Mouse (Mus musculus) ES-E14 (cell line): ENCODE measurements around the gene Acbd5.

Experiments
- CHD2 ChIP-seq: IDR thresholded peaks from 2 replicates; pipeline ENCODE4 v1.6.1; 2014; ENCODE audit warnings: mild to moderate bottlenecking, low read depth, low read length, inconsistent platforms
- HCFC1 ChIP-seq: IDR thresholded peaks from 2 replicates; pipeline ENCODE4 v1.6.1; 2012; ENCODE audit warnings: low read length, inconsistent platforms, borderline replicate concordance; ENCODE audit not compliant: insufficient read depth
- ZC3H11A ChIP-seq: IDR thresholded peaks from 2 replicates; pipeline ENCODE4 v1.6.1; 2012; ENCODE audit warnings: low read depth, mild to moderate bottlenecking, inconsistent platforms, low read length, borderline replicate concordance

DNA sequence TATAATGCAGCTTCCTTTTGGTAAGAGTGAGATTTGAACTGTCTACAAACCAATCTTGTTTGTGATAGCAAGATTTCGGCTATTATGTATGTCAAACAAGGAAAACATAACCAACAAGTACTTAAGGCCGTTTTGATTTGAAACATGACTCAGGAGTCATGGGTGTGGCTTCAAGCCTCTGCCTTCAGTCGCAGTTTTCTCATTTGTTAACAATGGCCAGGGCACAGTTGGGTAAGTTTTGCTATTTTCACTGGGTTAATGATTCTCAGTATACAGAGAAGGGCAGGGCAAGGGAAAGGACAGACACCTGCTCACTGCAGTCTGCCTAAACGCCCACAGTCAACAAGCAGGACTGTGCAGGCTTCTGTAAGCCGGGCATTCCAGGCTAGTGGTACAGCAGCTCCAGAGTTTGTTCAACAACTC, 87.2 kb downstream of the Acbd5 start:
- TF ChIP-seq ZC3H11A (no peak), CHD2 (no peak), HCFC1 (no peak)
